Mouse (Mus musculus) limb, embryonic 15.5 days (tissue): ENCODE data around the gene Exoc3l. TPM values are rescaled to one million over a fixed set of nuclear protein-coding genes. Genes with fewer than 3 reads are reported as not detected.

ENCODE experiments used
- ATAC-seq: fragments of 200-750 bp; cut with Nextera tagmentation; 2 replicates; pipeline ENCODE4 v1.8.0; 2017; ENCODE audit warnings: low read depth, moderate TSS enrichment; ENCODE audit not compliant: insufficient number of reproducible peaks, low FRiP score, low TSS enrichment
- H3K27ac ChIP-seq: fragments of 300-500 bp; sonication (generic); 2 replicates; pipeline ENCODE4 v1.5.1; 2015; ENCODE audit warnings: moderate library complexity, mild to moderate bottlenecking, inconsistent platforms
- H3K27me3 ChIP-seq: fragments of 300-500 bp; sonication (generic); 2 replicates; pipeline ENCODE4 v1.6.1; 2015; ENCODE audit warnings: inconsistent platforms
- H3K36me3 ChIP-seq: fragments of 300-500 bp; sonication (generic); 2 replicates; pipeline ENCODE4 v1.6.1; 2015; ENCODE audit warnings: inconsistent platforms
- H3K4me1 ChIP-seq: fragments of 300-500 bp; sonication (generic); 2 replicates; pipeline ENCODE4 v1.6.1; 2015; ENCODE audit warnings: inconsistent platforms
- H3K4me2 ChIP-seq: fragments of 300-500 bp; sonication (generic); 2 replicates; pipeline ENCODE4 v1.6.1; 2015; ENCODE audit warnings: mild to moderate bottlenecking, inconsistent platforms
- H3K4me3 ChIP-seq: fragments of 300-500 bp; sonication (generic); 2 replicates; pipeline ENCODE4 v1.5.1; 2015; ENCODE audit warnings: mild to moderate bottlenecking, inconsistent platforms
- H3K9ac ChIP-seq: fragments of 300-500 bp; sonication (generic); 2 replicates; pipeline ENCODE4 v1.6.1; 2015; ENCODE audit warnings: inconsistent platforms
- H3K9me3 ChIP-seq: fragments of 300-500 bp; sonication (generic); 2 replicates; pipeline ENCODE4 v1.6.1; 2016; ENCODE audit warnings: inconsistent platforms
- WGBS: fragments of 180-500 bp; shearing (Covaris S2); methylation state at CpG from one replicate; pipeline ENCODE4 v1.1.7; 2015; 5-methylcytosine and 5-hydroxymethylcytosine counted together
- polyA plus RNA-seq: library from polyadenylated mRNA; unstranded; fragments of >200 nt; fragmentation: Nextera tagmentation; extraction: Ambion mirVana; gene quantifications from 2 replicates; pipeline ENCODE4 v1.2.1, GENCODE M21; 2015

Gene Exoc3l
- polyA plus RNA-seq, 1 experiment from 2014 or later = 9.0 TPM

DNA sequence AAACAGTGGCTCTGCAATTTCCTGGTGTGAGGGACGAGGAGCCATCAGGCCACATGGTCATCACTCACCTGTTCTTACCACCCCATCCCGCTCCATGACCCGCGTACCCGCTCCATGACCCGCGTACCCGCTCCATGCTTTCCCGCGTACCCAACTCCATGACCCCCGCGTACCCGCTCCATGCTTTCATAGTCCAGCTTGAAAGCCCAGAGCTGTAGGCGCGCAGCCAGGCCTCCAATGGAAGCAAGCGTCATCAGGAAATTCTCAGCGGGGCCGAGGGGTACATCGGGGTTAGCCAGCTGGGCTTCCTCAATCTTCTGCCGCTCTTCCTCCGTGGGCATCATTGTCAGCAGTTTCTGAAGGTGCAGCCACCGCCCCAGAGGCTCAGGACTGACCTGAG, 35.6 kb upstream of the Exoc3l start:
- H3K27ac ChIP-seq = no peak overlapping the region
- peaks cover 15% of the 10 kb centered on the region for H3K4me1 ChIP-seq
- ATAC-seq = no peak
- peaks cover 84% of the 10 kb centered on the region for H3K36me3 ChIP-seq
- H3K9me3 ChIP-seq = no peaks in the 10 kb centered on the region
- no peak overlapping the region for H3K9ac ChIP-seq
- WGBS = 94% methylated on average over 22 of the region's 22 CpGs
- H3K4me2 ChIP-seq = no peak overlapping the region
- H3K27me3 ChIP-seq = no peaks in the 10 kb centered on the region
- H3K4me3 ChIP-seq = no peak overlapping the region

DNA sequence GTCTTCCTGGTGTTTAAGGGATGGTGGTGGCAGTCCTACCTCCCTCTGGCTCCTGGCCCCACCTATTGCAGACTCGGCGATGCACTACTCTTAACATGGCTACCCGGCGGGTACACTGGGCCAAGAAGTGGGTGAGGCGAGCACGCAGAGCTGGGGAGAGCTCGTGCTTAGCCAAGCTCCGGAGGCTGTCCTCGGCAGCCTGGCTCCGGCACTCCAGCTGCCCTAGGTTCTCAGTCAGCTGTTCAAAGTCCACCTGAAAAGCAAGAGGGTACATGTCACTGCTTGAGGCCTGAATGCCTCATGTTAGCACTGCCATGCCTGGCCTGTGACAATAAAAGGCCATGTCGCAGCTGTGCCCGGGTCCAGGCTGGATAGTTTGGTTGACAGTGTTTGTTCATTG, 34.4 kb upstream of the Exoc3l start:
- WGBS = 96% methylated on average over 12 of the region's 12 CpGs
- H3K27me3 ChIP-seq = no peaks in the 10 kb centered on the region
- no peak overlapping the region for H3K4me2 ChIP-seq
- H3K36me3 ChIP-seq = peaks cover 73% of the 10 kb centered on the region
- H3K27ac ChIP-seq = no peak overlapping the region
- no peaks in the 10 kb centered on the region for H3K9me3 ChIP-seq
- no peak for ATAC-seq
- H3K4me1 ChIP-seq = peaks cover 17% of the 10 kb centered on the region
- no peak overlapping the region for H3K4me3 ChIP-seq
- H3K9ac ChIP-seq = no peak overlapping the region

DNA sequence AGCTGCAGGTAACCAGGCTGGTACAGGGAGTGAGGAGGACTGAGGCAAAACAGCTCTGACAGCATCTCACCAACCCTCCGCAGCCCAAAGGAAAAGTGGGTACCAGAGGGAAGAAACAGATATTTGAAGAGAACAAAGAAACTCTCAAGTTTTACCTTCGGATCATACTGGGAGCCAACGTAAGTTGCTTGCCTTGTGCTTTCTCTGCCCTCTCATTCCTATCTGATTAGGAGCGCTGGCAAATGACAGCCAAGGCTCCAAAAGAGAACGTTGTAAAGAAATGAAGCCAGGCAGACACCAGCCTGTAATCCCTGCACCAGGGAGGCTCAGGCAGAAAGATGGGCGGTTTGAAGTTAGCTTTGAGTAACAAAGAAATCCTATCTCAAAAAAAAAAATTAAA, 31.1 kb upstream of the Exoc3l start:
- peak overlapping the region; percentile 50 for H3K9ac ChIP-seq
- ATAC-seq = no peak
- H3K9me3 ChIP-seq = no peaks in the 10 kb centered on the region
- peak overlapping the region; percentile 73 for H3K4me3 ChIP-seq
- H3K4me2 ChIP-seq = peak overlapping the region; percentile 75
- H3K4me1 ChIP-seq = peaks cover 24% of the 10 kb centered on the region
- peak overlapping the region; percentile 84; the same call in 1 of the 2 replicates for H3K27ac ChIP-seq
- H3K27me3 ChIP-seq = no peaks in the 10 kb centered on the region
- peaks cover 50% of the 10 kb centered on the region for H3K36me3 ChIP-seq
- WGBS = 35% methylated on average over 6 of the region's 6 CpGs

DNA sequence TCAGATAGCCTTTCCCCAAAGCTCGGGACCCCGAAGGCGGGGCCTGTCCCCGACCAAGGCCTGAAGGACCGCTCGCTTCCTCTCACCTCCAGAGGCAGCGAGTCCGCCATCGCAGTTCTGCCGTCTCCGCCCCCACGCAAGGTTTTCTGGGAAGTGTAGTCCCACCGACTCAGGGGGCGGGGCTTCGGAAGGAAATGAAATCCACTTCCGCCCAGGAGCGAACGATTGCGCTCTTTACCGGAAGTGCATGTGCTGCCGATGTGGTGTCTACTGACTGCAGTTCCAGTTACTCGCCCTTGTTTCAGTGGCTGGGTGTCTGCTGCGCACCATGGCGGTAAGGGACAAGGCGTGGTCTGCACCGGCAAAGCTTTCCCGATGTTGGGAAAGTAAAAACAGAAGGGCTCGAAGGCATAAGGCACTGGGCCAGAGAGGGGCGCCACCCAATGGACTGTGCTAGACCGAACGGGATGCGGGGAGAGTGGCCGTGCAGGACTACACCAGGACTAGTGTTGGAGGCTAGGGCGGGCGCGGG, 30.3 kb upstream of the Exoc3l start, which contains the start of the genes Lrrc29 and Tmem208:
TSS of gene Lrrc29 (minus strand) at position 138 of the 532 bp plus-strand sequence.
TSS of gene Tmem208 (plus strand) at position 214 of the 532 bp plus-strand sequence.
- under 1% methylated on average over 36 of the region's 36 CpGs for WGBS
- Histone ChIP-seq H3K27me3 (no peaks in the 10 kb centered on the region), H3K4me3 (peak within 1 kb of the TSS; percentile 73), H3K9ac (peak within 1 kb of the TSS; percentile 87), H3K27ac (peak within 1 kb of the TSS; percentile 84), H3K4me1 (peaks cover 24% of the 10 kb centered on the region), H3K36me3 (peaks cover 42% of the 10 kb centered on the region), H3K4me2 (peak within 1 kb of the TSS; percentile 79), H3K9me3 (no peaks in the 10 kb centered on the region)
- ATAC-seq = peak; percentile 91

DNA sequence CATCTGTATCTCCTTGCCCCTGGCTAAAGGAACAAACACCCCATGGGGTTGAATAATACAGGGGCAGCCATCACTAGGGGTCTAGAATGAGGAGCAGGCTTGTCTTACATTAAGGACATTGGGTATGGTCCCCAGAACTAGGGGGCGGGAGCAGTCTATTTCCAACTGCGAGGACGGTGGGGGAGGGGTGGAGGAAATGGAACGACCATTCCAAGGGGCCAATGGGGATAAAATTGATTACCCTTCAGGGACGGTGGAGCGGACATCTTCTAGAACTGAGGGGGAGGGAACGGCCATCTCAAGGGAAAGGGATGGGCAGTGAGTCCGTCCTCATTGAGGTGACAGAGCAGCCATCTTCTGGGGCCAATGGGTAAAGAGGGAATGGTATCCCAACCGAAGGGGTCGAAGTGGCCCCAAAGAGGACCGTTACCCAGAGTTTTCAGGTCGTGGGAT, 29.8 kb upstream of the Exoc3l start:
- no peak; the same call in 1 of the 2 replicates for ATAC-seq
- Histone ChIP-seq H3K27me3 (no peaks in the 10 kb centered on the region), H3K36me3 (peaks cover 37% of the 10 kb centered on the region), H3K4me3 (peak overlapping the region; percentile 73), H3K4me1 (peaks cover 24% of the 10 kb centered on the region), H3K9ac (peak overlapping the region; percentile 87), H3K27ac (peak overlapping the region; percentile 84), H3K9me3 (no peaks in the 10 kb centered on the region), H3K4me2 (peak overlapping the region; percentile 79)
- WGBS = 0% methylated on average over 12 of the region's 12 CpGs

DNA sequence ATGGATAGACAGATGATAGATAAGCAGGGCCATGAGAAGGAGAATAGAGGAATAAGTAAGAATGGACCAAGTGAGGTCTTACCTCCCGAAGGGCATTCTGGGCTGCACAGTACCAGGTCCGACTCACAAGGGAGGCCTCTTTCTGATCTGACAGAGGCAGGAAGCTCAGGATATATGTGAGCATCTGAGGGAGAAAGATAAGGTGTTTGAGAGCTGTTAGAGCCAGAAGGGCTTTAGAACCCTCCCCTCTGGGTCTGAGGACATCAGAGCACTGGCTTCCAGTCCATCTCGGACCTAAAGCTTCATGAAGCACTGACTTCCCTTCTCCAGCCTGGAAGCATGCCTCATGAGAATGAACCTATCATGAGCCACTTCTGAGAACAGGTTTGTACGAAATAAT, 27.3 kb upstream of the Exoc3l start:
- Histone ChIP-seq H3K9me3 (no peaks in the 10 kb centered on the region), H3K4me2 (no peak overlapping the region), H3K9ac (no peak overlapping the region), H3K27me3 (no peaks in the 10 kb centered on the region), H3K36me3 (peaks cover 33% of the 10 kb centered on the region), H3K4me3 (no peak overlapping the region), H3K4me1 (peaks cover 21% of the 10 kb centered on the region), H3K27ac (no peak overlapping the region)
- WGBS = 87% methylated on average over 4 of the region's 4 CpGs
- ATAC-seq = no peak

DNA sequence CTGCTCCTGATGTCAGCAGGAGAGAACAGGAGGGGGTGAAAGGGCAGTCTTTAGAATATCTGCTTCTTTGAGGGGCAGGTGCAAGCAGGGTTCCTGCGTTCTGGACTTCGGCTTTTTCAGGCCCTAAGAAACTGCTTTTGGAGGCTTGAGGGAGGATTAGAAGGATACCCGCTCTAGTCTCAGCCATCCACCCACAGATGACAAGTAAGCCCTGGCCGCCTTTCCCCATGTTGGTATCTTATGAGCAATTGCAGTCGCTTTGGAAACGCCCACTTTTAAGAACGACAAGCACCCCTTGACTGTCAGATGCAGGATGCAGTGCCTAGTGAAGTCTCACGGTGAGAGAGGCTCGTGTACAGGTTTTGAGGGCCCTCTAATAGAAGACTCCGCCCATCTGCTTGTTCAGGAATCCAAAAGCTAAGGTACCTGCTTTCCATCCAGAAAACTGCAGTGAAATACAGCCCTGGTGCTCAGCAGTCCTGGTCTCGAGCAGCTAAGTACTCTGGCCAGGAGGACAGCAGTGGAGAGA, 22.8 kb upstream of the Exoc3l start:
- Histone ChIP-seq H3K27ac (no peak overlapping the region), H3K4me3 (no peak overlapping the region), H3K4me1 (no peaks in the 10 kb centered on the region), H3K27me3 (no peaks in the 10 kb centered on the region), H3K36me3 (peaks cover 69% of the 10 kb centered on the region), H3K9ac (no peak overlapping the region), H3K4me2 (no peak overlapping the region), H3K9me3 (no peaks in the 10 kb centered on the region)
- WGBS = 77% methylated on average over 11 of the region's 11 CpGs
- ATAC-seq = no peak

DNA sequence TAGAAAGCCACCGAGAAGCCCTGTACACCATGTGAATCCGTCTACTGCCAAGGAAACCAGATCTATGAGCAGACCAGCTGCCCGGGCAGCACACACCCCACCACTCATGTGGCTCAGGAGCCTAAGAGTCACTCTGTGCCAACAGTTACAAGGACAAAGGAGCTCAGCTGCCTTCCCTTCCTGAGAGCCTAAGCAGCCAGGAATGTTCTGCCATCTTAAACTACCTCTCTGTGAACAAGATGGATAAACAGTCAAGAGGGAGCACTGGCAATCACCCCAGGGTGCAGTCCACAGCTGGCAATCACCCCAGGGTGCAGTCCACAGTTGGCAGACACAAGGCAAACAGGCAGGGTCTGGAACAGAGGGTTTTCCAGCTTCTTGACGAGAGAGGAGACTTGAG, 22.0 kb upstream of the Exoc3l start:
- H3K36me3 ChIP-seq = peaks cover 75% of the 10 kb centered on the region
- ATAC-seq = no peak

DNA sequence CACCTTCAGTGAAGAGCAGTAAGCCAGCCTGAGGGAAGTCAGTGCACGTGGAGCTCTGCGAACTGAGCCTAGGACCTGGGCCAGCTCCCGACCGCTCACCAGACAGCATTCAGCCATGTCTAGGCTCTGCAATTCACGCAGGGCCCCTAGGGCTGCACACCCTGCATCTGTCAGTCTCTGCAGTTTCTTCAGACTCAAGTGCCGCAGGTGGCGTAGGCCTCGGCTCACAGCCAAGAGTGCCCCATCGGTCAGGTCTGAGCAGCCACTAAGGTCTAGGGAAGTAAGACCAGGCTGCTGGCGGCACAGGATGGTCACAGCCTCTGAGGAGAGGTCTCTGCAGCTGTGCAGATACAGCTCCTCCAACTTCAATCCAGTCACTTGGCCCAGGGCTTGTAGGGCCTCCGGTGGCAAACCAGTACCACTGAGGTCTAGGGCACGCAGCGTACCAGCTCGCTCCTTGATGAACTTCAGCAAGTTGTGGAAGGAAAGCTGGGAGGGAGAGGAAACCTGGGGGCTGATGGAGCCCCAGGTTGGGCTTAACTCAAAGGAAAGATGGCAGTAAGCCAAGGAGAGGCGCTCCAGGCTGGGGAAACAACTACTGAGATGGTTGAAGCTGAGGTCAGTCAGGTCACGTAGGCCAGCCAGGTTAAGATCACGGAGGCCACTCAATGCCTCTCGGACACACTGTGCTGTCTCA, 19.3 kb upstream of the Exoc3l start:
- Histone ChIP-seq H3K4me3 (no peak overlapping the region), H3K9me3 (no peaks in the 10 kb centered on the region), H3K27me3 (no peaks in the 10 kb centered on the region), H3K9ac (no peak overlapping the region), H3K36me3 (peaks cover 92% of the 10 kb centered on the region), H3K27ac (no peak overlapping the region), H3K4me1 (no peaks in the 10 kb centered on the region), H3K4me2 (no peak overlapping the region)
- WGBS = 84% methylated on average over 18 of the region's 18 CpGs
- ATAC-seq = no peak

More for the DNA sequence above, 22.0 kb upstream of the Exoc3l start:
- Histone ChIP-seq H3K9ac (no peak overlapping the region), H3K27me3 (no peaks in the 10 kb centered on the region), H3K4me1 (no peaks in the 10 kb centered on the region), H3K4me2 (no peak overlapping the region), H3K27ac (no peak overlapping the region), H3K4me3 (no peak overlapping the region), H3K9me3 (no peaks in the 10 kb centered on the region)
- WGBS = 91% methylated on average over 4 of the region's 4 CpGs

DNA sequence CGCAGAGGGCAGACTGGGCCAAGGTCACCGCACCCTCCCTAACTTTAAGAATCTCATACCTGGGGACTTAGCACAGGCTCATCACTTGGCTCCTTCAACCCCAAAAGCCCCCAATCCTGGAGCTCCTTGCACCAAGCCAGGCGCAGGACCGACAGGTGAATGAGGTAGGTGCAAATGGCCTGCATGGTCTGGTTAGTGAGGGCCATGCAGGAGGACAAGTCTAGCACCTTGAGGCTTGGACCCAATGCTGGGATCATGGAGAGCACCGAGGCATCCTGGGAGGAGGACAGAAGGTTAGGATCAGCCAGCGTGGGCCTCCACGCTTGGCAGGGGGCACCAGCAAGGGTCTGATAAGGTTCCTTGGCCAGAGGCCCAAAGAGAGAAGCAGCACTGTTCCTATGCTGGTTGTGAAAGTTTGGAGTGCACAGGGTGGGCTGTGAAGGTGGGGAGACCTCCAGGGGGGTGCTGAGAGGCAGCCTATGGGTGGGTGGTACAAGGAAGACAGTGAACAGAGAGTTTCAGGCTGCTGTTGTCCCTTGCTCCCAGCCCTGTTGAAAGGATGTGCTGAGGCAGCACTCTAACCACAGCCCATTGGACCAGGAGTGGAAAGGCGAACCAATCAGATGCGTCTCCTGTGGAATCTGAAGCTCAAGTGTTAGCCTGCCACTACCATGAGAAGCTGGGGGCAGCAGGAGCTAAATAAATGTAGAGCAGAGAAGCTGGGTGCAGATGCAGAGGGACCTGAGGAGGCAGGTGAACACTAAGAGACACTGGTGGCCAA, 17.9 kb upstream of the Exoc3l start:
- 85% methylated on average over 9 of the region's 9 CpGs for WGBS

DNA sequence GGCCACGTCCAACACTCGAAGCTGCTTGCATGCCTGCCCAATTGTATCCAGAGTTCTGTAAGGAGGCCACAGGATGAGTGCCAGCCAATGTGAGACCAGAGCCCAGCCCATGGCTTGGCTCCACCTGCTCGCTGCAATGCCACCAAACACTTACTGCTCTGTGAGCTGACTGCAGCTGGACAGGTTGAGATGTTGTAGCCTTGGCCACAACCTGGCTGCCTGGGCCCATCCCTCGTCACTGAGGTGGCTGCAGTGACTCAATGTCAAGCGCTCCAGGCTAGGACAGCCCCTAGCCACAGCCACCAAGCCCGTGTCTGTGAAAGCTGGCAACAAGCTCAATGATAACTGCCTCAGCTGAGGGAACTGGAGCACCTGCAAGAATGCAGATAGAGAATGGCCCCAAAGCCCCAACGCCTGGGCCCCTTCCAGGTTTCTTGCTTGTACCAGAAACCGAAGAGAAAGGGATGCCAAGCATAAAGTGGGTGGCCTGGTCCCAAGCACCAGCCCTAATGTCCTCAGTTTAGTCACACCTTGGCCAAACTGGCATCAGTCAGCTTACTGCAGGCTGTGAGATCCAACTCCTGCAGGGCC, 17.1 kb upstream of the Exoc3l start:
- no peak overlapping the region for H3K9ac ChIP-seq
- H3K9me3 ChIP-seq = no peaks in the 10 kb centered on the region
- H3K27ac ChIP-seq = no peak overlapping the region
- no peak overlapping the region for H3K4me3 ChIP-seq
- no peak overlapping the region for H3K4me2 ChIP-seq
- H3K4me1 ChIP-seq = no peaks in the 10 kb centered on the region
- 89% methylated on average over 8 of the region's 8 CpGs for WGBS
- peaks cover 92% of the 10 kb centered on the region for H3K36me3 ChIP-seq
- H3K27me3 ChIP-seq = no peaks in the 10 kb centered on the region
- no peak for ATAC-seq

More for the DNA sequence above, 17.9 kb upstream of the Exoc3l start:
- H3K9me3 ChIP-seq = no peaks in the 10 kb centered on the region
- no peaks in the 10 kb centered on the region for H3K4me1 ChIP-seq
- no peak overlapping the region for H3K9ac ChIP-seq
- peaks cover 91% of the 10 kb centered on the region for H3K36me3 ChIP-seq
- no peak overlapping the region for H3K4me2 ChIP-seq
- no peak for ATAC-seq
- no peak overlapping the region for H3K27ac ChIP-seq
- no peak overlapping the region for H3K4me3 ChIP-seq
- no peaks in the 10 kb centered on the region for H3K27me3 ChIP-seq
